Comparison of ENCODE assay signal across 9 mouse cellular contexts in genomic region chr3:144628005-144628914, GRCm38 (mm10). TPM values are rescaled to one million over a fixed set of nuclear protein-coding genes. Genes with fewer than 3 reads are reported as not detected.
DNase-seq lines count a peak whose midpoint lies in the region; ATAC-seq lines count a peak whose summit lies in the region.
"Had no signal": no experiment of that assay in that cellular context is flagged by ENCODE, and none has a peak within 500 bp of the region (broad histone marks: within the 10 kb centered on the region; RNA-seq: fewer than 3 reads in every experiment).

No protein-coding gene starts in this region.

- WGBS in heart, embryonic 12.5 days: 46% methylated on average over 11 of the region's 11 CpGs
- 84% methylated on average over 11 of the region's 11 CpGs for WGBS in forebrain, embryonic 13.5 days

- H3K4me1 ChIP-seq in heart, embryonic 12.5 days (replicated peaks): peaks cover 10% of the 10 kb centered on the region; the same call in 1 of the 2 replicates
- H3K4me1 ChIP-seq in forebrain, embryonic 13.5 days: no peaks in the 10 kb centered on the region

- 0 out of 2 replicates have a peak, but pooled peaks cover 2% of the 10 kb centered on the region for H3K9me3 ChIP-seq in heart, embryonic 12.5 days (replicated peaks)
- no peaks in the 10 kb centered on the region for H3K9me3 ChIP-seq in forebrain, embryonic 13.5 days (replicated peaks)

- no peak for DNase-seq in heart, postnatal 4 days
- DNase-seq in adrenal gland, postnatal 25 days: peak; percentile 29
- peak; percentile 13 for DNase-seq in induced T-regulatory cell, adult 2 months (ENCODE audit: low read depth)
- peak; percentile 69 to 73 for DNase-seq in spleen, postnatal 10 days (ENCODE audit: low spot score in 2 of 2)
- DNase-seq in retina, postnatal 1 day: no peak
- no peak for DNase-seq in left cerebral cortex, postnatal 4 days
- DNase-seq: cerebellum, adult 11-12 months had no signal

- ATAC-seq in heart, embryonic 12.5 days (ENCODE audit: insufficient number of reproducible peaks, low FRiP score): peak; percentile 89
- no peak for ATAC-seq in forebrain, embryonic 13.5 days

- intact Hi-C loops in left cerebral cortex, postnatal 4 days (cut with DNase I): no loop called here

- H3K9ac ChIP-seq in heart, embryonic 12.5 days: no peak overlapping the region
- no peak overlapping the region for H3K9ac ChIP-seq in forebrain, embryonic 13.5 days

- 0 out of 2 replicates have a peak overlapping the region, but pooled peaks have one; percentile 0 for H3K4me2 ChIP-seq in heart, embryonic 12.5 days
- H3K4me2 ChIP-seq in forebrain, embryonic 13.5 days: no peak overlapping the region

- H3K36me3 ChIP-seq in heart, embryonic 12.5 days: no peaks in the 10 kb centered on the region
- H3K36me3 ChIP-seq in forebrain, embryonic 13.5 days (ENCODE audit: poor library complexity, severe bottlenecking): no peaks in the 10 kb centered on the region

- peak overlapping the region; percentile 13; the same call in 1 of the 2 replicates for H3K27ac ChIP-seq in heart, embryonic 12.5 days (ENCODE audit: poor library complexity, severe bottlenecking)
- H3K27ac ChIP-seq in forebrain, embryonic 13.5 days: no peak overlapping the region

- H3K4me3 ChIP-seq in heart, embryonic 12.5 days: no peak overlapping the region
- no peak overlapping the region for H3K4me3 ChIP-seq in forebrain, embryonic 13.5 days

- H3K27me3 ChIP-seq in heart, embryonic 12.5 days (replicated peaks): no peaks in the 10 kb centered on the region
- no peaks in the 10 kb centered on the region for H3K27me3 ChIP-seq in forebrain, embryonic 13.5 days

RNA-seq across cellular contexts. Expression of gene Selenof, which starts 58.2 kb away (rescaled TPM):
- 405 and 413 TPM in 2 replicates for polyA plus RNA-seq in heart, embryonic 12.5 days (2016; fragmentation: Nextera tagmentation; extraction: Ambion mirVana)
- 100 to 1,000 TPM; 224 to 252 TPM for total RNA-seq in heart, postnatal 4 days (2021)
- 249 and 324 TPM in 2 replicates for total RNA-seq in adrenal gland, postnatal 25 days (2021)
- 100 to 1,000 TPM; 248 to 253 TPM for total RNA-seq in left cerebral cortex, postnatal 4 days (2021)
- 560 and 579 TPM in 2 replicates for polyA plus RNA-seq in forebrain, embryonic 13.5 days (2015; fragmentation: Nextera tagmentation; extraction: Ambion mirVana)

RNA-seq across cellular contexts. Expression of gene Hs2st1, which starts 58.3 kb away (rescaled TPM):
- 11.6 and 11.7 TPM in 2 replicates for polyA plus RNA-seq in heart, embryonic 12.5 days (2016; fragmentation: Nextera tagmentation; extraction: Ambion mirVana)
- total RNA-seq in heart, postnatal 4 days (2021): 10 to 100 TPM; 20.8 to 23.2 TPM
- 12.9 and 19.5 TPM in 2 replicates for total RNA-seq in adrenal gland, postnatal 25 days (2021)
- 10 to 100 TPM; 56.3 to 60.1 TPM for total RNA-seq in left cerebral cortex, postnatal 4 days (2021)
- polyA plus RNA-seq in forebrain, embryonic 13.5 days (2015; fragmentation: Nextera tagmentation; extraction: Ambion mirVana): 23.3 and 26.2 TPM in 2 replicates

Comparison
In these comparisons a context has a peak if more than half of its experiments do, and no peak if none do; other contexts are left out.
1. DNase-seq: peak in adrenal gland, postnatal 25 days (single experiment), induced T-regulatory cell, adult 2 months (single experiment) and spleen, postnatal 10 days (2 of 2); none in heart, postnatal 4 days (single experiment), retina, postnatal 1 day (single experiment) and left cerebral cortex, postnatal 4 days (single experiment).